Mouse (Mus musculus): ENCODE measurements around the gene Gm44502. TPM values are rescaled to one million over a fixed set of nuclear protein-coding genes. Genes with fewer than 3 reads are reported as not detected.

Gene Gm44502
- polyA plus RNA-seq (2017; shearing (Covaris generic)): 0.42 TPM

DNA sequence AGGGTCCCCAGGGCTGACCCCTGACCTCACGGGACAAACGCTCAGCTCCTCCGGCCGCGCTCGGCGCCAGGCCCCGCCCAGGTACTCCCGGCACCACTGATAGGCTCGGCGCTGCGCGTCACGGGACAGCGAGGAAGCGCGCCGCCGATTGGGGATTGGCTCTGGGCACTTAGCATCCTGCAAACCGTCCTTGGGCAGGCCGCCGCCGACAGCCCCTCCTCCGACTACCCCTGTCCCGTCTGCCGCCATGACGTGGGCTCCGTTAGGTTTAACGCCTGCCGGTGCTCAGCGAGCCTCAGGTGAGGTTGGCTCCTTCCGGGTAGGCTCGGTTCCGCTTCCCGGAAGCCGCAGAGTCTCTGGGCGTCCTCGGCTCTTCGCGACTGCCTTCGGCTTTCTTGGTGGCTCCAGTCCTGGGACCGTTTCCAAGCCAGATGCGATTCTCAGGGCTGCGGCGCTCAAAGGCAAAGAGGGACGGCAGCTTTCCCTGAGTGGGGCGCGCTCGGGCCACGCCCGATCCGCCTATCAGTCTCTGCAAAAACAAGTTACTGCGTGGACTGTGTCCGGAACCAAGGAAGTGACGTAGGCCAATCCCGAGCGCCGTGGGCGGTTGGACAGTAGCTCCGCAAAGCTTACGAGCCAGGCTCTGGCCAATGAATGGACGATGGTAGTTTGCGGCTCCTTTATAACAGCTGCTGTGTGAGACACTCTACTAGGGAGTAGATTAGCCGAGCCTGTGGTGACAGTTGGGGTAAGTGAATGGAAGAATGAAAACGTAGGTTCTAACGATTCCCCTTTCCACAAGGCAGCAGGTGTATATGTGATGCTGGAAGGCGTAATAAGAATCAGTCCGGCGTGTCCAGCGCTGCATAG lies at the start of gene Gm44502, which contains the start of the genes C730034F03Rik and Chkb:
Gene Gm44502, minus strand, starts transcription at position 345 of the 870 bp plus-strand sequence.
Gene C730034F03Rik, plus strand, starts transcription at position 238 of the 870 bp plus-strand sequence.
Gene Chkb, minus strand, starts transcription at position 557 of the 870 bp plus-strand sequence.

DNA sequence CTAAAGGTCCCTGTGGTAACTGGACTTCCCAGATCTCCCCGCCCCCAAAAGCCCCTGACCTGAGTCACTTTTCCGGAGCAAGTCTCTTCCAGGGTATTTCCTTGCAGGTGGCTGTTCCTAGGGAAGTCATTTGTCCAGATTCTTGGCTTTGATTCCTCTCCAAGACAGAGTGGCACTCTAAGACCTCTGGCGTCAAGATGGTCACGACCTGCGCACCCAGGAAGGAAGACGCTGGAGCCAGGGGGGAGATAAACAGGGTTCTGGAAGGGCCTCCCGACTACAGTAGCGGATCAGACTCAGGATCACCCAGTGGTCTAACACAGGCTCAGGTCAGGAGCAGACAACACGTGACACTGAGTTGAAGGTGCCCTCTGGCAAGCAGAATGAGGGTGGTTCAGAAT lies 47.6 kb upstream of the Gm44502 start, which contains the start of gene Arsa:
Gene Arsa, minus strand, starts transcription at position 335 of the 401 bp plus-strand sequence.

DNA sequence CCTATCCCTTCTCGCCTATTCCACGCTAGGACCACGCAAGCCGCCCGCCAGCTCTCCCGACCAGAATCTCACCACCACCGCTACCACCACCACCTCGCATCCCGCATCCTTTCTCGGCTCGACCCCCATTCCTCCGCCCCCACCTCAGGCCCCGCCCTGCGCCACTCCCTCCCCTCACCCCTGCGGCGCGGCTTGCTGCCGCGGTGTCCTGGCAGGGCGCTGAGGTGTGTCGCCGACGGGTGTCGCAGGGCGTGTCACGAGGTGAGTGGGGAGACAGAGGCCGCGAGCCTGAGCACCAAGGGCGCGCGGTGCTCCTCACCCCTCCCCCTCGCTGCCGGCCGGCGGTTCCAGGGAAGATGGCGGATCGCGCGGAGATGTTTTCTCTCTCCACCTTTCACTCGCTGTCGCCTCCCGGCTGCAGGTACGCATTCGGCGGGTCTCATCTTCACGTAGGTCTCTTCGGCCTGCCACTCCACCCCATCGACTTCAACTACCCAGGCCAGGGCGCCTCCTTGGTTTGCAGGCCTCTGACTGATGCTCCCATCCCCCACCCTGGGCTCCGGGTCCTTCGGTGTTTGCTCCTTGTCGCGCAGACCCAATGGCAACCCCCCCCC lies 24.5 kb upstream of the Gm44502 start, which contains the start of gene Mapk8ip2:
Gene Mapk8ip2, plus strand, starts transcription at position 49 of the 614 bp plus-strand sequence.

DNA sequence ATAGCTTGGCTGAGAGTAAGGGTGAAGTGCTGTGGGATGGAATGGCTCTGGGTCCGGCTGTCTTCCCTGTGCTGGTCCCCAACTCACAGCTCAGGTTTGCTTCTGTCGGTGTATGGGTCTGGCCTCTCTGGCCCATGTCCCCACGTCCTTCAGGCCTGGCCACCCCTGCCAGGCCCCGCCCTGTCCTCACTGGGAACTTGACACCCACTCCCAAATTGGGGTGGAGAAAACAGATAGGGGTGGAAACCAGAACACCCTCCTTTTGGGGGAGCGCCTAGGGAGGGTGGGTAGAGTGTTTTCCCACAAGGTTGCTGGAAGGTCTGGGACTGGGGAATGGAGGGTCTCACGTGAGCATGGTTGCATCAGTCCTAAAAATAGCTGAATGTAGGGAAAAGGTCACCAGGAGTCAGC lies 3.8 kb downstream of the Gm44502 start, which contains the start of gene Cpt1b:
Gene Cpt1b, minus strand, starts transcription at position 153 of the 411 bp plus-strand sequence.

DNA sequence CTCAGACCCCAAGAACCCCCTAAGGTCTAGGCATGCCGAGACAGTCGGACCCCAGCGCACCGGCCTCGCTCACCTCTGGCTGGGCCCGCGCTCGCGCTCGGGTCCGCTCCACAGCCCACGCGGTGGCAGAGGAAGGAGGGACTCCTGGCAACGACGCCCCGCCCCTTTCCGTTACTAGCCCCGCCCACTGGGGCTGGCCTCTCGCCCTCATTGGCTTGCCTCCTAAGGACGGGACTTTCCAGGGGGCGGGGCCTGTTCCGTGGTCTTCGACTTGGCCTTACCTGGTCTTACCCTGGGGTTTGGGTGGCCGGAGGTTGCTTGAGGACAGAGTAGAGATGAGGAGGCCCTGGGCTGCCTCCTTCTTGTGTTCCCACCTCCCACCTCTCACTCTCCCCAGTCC lies 19.4 kb downstream of the Gm44502 start, which contains the start of gene Syce3:
Gene Syce3, minus strand, starts transcription at position 386 of the 400 bp plus-strand sequence.

DNA sequence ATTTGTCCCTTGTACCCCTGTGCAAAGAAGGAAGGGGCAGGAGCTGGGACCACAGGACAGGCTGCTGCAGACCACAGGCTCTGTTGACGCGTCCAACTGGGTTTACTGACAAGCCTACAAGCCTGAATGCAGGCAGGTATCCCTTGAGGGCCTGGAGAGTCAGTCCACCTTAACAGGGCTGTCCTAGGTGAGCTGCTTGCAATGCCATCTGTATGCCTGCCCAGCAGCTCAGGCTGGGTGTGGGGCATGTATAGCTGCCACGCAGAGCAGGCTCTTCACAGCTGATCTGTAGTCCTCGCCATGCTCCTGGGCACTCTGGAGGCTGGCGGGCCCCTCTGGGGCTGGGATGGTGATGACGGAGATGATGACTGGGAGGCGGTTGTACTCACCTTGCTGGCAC lies 44.9 kb downstream of the Gm44502 start, which contains the start of gene Klhdc7b:
Gene Klhdc7b, plus strand, starts transcription at position 301 of the 400 bp plus-strand sequence.

DNA sequence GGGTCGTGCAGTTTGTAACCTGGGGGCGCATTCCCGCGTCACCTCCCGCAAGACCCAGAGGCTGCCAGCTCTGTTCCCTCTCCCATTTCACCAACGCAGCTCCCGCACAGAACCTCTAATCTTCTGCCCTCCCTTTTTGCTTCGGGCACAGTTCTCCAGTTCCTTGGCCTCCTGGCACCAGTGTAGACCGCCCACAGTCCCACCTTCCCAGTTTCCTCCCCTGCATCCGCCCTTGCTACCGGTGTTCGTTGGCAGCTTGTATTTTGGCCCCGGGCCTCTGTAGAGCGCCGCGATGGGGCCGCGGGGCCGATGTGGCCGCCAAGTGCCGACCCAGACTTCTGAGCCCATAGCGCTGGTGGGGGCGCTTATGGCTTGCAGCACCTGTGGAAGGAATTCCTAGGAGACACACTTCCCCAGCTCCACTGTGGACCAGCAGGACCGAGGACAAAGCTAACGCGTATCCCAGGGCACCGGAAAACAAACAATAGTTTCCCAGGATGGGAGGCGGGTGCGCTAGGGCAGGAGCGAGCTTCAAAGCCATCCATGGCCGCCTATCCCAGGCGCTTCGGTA lies 50.6 kb downstream of the Gm44502 start, which contains the start of gene Odf3b:
Gene Odf3b, minus strand, starts transcription at position 452 of the 571 bp plus-strand sequence.

DNA sequence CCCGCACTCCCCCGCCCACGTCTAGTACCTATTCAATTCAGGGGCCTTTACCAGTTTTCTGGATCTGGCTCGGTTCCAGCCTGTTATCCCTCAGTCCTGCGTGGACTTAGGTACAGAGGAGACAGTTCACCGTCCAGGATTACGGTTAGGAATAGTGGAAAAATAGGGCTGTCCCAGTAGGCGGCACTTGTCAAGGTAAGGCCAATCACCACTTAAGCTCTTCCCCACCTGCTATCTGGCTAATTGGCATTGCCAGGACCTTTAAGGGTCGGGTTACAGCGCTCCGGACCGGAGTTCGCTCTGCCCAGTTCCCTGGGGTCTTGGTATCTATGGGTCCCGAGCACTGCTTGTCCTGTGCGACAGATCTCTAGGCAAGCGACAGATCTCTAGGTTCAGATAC lies 52.5 kb downstream of the Gm44502 start, which contains the start of gene Tymp:
Gene Tymp, minus strand, starts transcription at position 83 of the 400 bp plus-strand sequence.

DNA sequence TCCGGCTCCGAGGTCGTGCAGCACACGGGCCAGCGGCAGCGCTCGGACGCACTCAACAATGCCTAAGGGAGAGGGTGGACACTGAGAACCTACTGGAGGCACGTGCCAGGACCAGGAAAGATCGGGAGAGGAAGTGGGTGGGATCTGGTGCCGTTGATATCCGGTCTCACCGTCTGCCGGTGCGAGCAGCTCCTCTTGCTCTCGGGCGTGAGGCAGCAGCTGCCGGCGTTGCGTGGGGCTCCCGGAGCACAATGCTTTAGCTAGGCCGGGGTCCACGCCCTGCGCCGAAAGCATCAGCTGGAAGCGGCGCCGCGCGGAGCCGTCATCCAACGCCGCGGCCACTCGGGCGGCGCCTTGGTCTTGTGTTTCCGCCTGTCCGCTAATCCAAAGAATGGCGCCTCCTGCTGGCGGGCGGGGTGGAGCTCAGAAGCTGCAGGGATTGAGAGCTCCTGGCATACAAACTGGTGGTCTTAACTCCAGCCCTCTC lies 55.7 kb downstream of the Gm44502 start, which contains the start of gene Sco2:
Gene Sco2, minus strand, starts transcription at position 85 of the 487 bp plus-strand sequence.

Other genes starting within 250 kb of the Gm44502 start
- gene Plxnb2, start 248.9 kb downstream of the Gm44502 start, polyA plus RNA-seq (2017; shearing (Covaris generic)): 0.30 TPM
- 47.8 TPM for gene Dennd6b, start 233.2 kb downstream of the Gm44502 start, polyA plus RNA-seq (2017; shearing (Covaris generic))
- 14.5 TPM for gene Ppp6r2, start 218.1 kb downstream of the Gm44502 start, polyA plus RNA-seq (2017; shearing (Covaris generic))
- 191 TPM for gene Sbf1, start 114.4 kb downstream of the Gm44502 start, polyA plus RNA-seq (2017; shearing (Covaris generic))
- gene Adm2, start 107.0 kb downstream of the Gm44502 start, polyA plus RNA-seq (2017; shearing (Covaris generic)): not detected
- not detected for gene Miox, start 95.3 kb downstream of the Gm44502 start, polyA plus RNA-seq (2017; shearing (Covaris generic))
- gene Lmf2, start 74.0 kb downstream of the Gm44502 start, polyA plus RNA-seq (2017; shearing (Covaris generic)): 57.9 TPM
- gene Ncaph2, start 74.0 kb downstream of the Gm44502 start, polyA plus RNA-seq (2017; shearing (Covaris generic)): 142 TPM
- gene Sco2, start 55.9 kb downstream of the Gm44502 start, polyA plus RNA-seq (2017; shearing (Covaris generic)): 4.6 TPM
- 1.0 TPM for gene Tymp, start 52.7 kb downstream of the Gm44502 start, polyA plus RNA-seq (2017; shearing (Covaris generic))
- gene Odf3b, start 50.4 kb downstream of the Gm44502 start, polyA plus RNA-seq (2017; shearing (Covaris generic)): not detected
- gene Klhdc7b, start 44.8 kb downstream of the Gm44502 start, polyA plus RNA-seq (2017; shearing (Covaris generic)): not detected
- not detected for gene Syce3, start 19.2 kb downstream of the Gm44502 start, polyA plus RNA-seq (2017; shearing (Covaris generic))
- gene Cpt1b, start 3.8 kb downstream of the Gm44502 start, polyA plus RNA-seq (2017; shearing (Covaris generic)): not detected
- 11.5 TPM for gene C730034F03Rik, start 107 bp downstream of the Gm44502 start, polyA plus RNA-seq (2017; shearing (Covaris generic))
- gene Chkb, start 212 bp upstream of the Gm44502 start, polyA plus RNA-seq (2017; shearing (Covaris generic)): 145 TPM
- gene Mapk8ip2, start 24.2 kb upstream of the Gm44502 start, polyA plus RNA-seq (2017; shearing (Covaris generic)): not detected
- gene Arsa, start 47.7 kb upstream of the Gm44502 start, polyA plus RNA-seq (2017; shearing (Covaris generic)): 20.8 TPM
- gene Shank3, start 69.9 kb upstream of the Gm44502 start, polyA plus RNA-seq (2017; shearing (Covaris generic)): not detected
- not detected for gene Acr, start 138.6 kb upstream of the Gm44502 start, polyA plus RNA-seq (2017; shearing (Covaris generic))
- 0.40 TPM for gene Rabl2, start 162.2 kb upstream of the Gm44502 start, polyA plus RNA-seq (2017; shearing (Covaris generic))

Measured in naive thymus-derived CD4-positive, alpha-beta T cell, adult 5 months (primary cell).